Mouse (Mus musculus) hindbrain, postnatal 0 days (tissue): ENCODE measurements at regions not wholly inside any gene's neighbourhood (a gene's known extent, or its start where the extent isn't known, plus 50 kb on each side); places are given as distances from the start of the nearest gene placed in this dataset.
A peak's percentile ranks its signal among the peaks of the same experiment; 100 is the strongest.

Source experiments
- ATAC-seq: fragments of 200-750 bp; cut with Nextera tagmentation; 2 replicates; pipeline ENCODE4 v1.8.0; 2017; ENCODE audit warnings: mild to moderate bottlenecking, moderate TSS enrichment, moderate library complexity
- DNase-seq: peaks from one replicate; pipeline ENCODE4 v3.0.0-alpha.2; 2015; ENCODE audit warnings: low spot score
- H3K27ac ChIP-seq: fragments of 300-500 bp; sonication (generic); 2 replicates; pipeline ENCODE4 v1.5.1; 2014; ENCODE audit warnings: mild to moderate bottlenecking
- H3K27me3 ChIP-seq: fragments of 300-500 bp; sonication (generic); 2 replicates; pipeline ENCODE4 v1.6.1; 2014; ENCODE audit warnings: low read length, mixed read lengths; ENCODE audit not compliant: insufficient read depth
- H3K36me3 ChIP-seq: fragments of 300-500 bp; sonication (generic); 2 replicates; pipeline ENCODE4 v1.6.1; 2014; ENCODE audit warnings: low read length, mixed read lengths; ENCODE audit not compliant: insufficient read depth
- H3K4me1 ChIP-seq: fragments of 300-500 bp; sonication (generic); 2 replicates; pipeline ENCODE4 v1.6.1; 2014; ENCODE audit warnings: antibody characterized with exemption, low read length, mixed read lengths; ENCODE audit not compliant: insufficient read depth
- H3K4me2 ChIP-seq: fragments of 300-500 bp; sonication (generic); 2 replicates; pipeline ENCODE4 v1.6.1; 2014; ENCODE audit warnings: low read depth, mild to moderate bottlenecking, low read length, moderate library complexity, mixed read lengths
- H3K4me3 ChIP-seq: fragments of 300-500 bp; sonication (generic); 2 replicates; pipeline ENCODE4 v1.5.1; 2014; ENCODE audit warnings: low read length
- H3K9ac ChIP-seq: fragments of 300-500 bp; sonication (generic); replicated peaks from 2 replicates; pipeline ENCODE4 v1.6.1; 2014; ENCODE audit warnings: mild to moderate bottlenecking, low read length, moderate library complexity, mixed read lengths
- H3K9me3 ChIP-seq: fragments of 300-500 bp; sonication (generic); 2 replicates; pipeline ENCODE4 v1.6.1; 2016; ENCODE audit warnings: low read length, mixed read lengths
- CTCF ChIP-seq: IDR thresholded peaks from 2 replicates; pipeline ENCODE4 v1.5.1; 2016; ENCODE audit warnings: antibody characterized with exemption, control low read depth, low read depth
- WGBS: fragments of 180-500 bp; shearing (Covaris S2); extraction: QIAGEN DNeasy Blood & Tissue Kit; methylation state at CpG from one replicate; pipeline ENCODE4 v1.1.7; 2014; 5-methylcytosine and 5-hydroxymethylcytosine counted together

DNA sequence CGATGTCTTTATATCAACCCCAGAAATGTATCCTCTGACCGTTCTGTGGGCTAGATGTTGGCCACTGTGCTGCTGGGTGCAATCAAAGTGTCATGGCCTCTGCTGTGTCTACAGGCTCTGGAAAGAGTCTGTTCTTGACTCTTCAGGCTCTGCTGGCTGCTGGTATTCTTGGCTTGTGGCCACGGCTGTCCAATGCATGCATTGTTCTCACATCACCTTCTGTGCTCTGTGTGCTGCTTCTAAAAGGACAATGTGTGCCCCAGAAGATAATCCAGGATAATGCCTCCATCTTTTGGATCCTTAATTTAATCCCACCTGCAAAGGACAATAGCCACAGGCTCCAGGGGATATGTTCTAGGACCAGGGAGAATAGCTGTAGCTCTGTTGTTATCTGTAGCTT, 77.5 kb upstream of the Dapl1 start:
- WGBS: 44% methylated on average over 3 of the region's 3 CpGs
- no peaks in the 10 kb centered on the region for H3K27me3 ChIP-seq
- ATAC-seq (peak; percentile 10; the same call in 1 of the 2 replicates), DNase-seq (peak; percentile 41)
- H3K27ac ChIP-seq: peak overlapping the region; percentile 74
- H3K9ac ChIP-seq: no peak overlapping the region
- H3K9me3 ChIP-seq: no peaks in the 10 kb centered on the region
- H3K4me2 ChIP-seq: no peak overlapping the region
- H3K4me3 ChIP-seq: no peak overlapping the region
- no peaks in the 10 kb centered on the region for H3K36me3 ChIP-seq
- no peak for TF ChIP-seq CTCF
- peaks cover 4% of the 10 kb centered on the region; the same call in 1 of the 2 replicates for H3K4me1 ChIP-seq

DNA sequence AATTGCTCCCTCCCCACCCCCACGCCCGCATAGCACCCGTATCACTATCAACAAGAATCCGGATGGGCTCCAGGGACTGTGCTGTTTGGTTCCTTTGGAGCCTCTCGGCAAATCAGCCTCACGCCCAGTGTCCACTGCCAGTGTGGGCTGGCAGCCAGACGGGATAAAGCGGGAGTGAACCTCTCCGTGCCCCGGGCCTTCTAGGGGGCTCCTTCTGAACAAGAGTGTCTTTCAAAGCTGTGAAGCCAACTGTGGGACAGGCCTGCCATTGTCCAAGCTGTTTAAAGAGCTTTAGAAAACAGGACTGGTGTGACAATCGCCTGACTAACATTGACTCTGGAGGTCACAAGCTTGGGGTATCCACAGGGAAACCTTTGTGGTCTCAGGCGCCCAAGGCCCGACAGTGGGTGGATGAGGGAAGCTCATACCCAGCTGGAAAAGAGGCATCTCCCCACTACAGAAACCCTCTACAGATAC, 76.9 kb upstream of the Dapl1 start:
- no peaks in the 10 kb centered on the region for H3K9me3 ChIP-seq
- H3K27ac ChIP-seq: peak overlapping the region; percentile 74
- peak; percentile 95 for ATAC-seq
- H3K27me3 ChIP-seq: no peaks in the 10 kb centered on the region
- H3K4me2 ChIP-seq: no peak overlapping the region
- no peak for TF ChIP-seq CTCF
- DNase-seq: peak; percentile 87
- no peak overlapping the region for H3K4me3 ChIP-seq
- peaks cover 4% of the 10 kb centered on the region; the same call in 1 of the 2 replicates for H3K4me1 ChIP-seq
- no peaks in the 10 kb centered on the region for H3K36me3 ChIP-seq
- 33% methylated on average over 13 of the region's 13 CpGs for WGBS
- no peak overlapping the region for H3K9ac ChIP-seq

DNA sequence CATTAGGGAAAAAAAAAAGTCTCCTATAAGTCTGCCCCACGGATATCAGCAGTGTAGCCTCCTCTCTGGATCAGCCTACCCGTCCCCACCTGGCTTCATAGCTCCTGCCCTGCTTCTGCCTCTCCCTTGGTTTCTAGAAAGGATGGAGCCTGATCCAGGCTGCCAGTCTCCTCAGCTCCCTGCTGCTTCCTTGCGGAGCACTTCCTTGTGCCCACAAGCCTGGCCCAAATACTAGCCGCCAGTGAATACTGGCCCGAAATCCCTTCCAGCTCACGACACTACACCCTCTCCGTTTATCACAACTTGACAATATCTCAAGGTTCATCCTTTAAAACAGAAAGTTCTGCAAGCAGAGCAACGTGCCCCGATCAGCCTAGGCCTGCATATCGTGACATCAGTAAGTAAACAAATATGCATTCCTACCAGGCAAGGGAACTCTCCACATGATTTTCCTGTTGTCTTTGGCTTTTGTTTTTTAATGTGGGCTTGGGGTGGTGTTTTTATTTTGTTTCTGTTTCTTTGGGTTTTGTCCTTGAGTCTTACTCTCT, 76.3 kb upstream of the Dapl1 start:
- no peak overlapping the region for H3K4me2 ChIP-seq
- TF ChIP-seq CTCF: no peak
- DNase-seq (no peak), ATAC-seq (no peak)
- peaks cover 4% of the 10 kb centered on the region; the same call in 1 of the 2 replicates for H3K4me1 ChIP-seq
- H3K36me3 ChIP-seq: no peaks in the 10 kb centered on the region
- no peak overlapping the region for H3K4me3 ChIP-seq
- WGBS: 53% methylated on average over 10 of the region's 10 CpGs
- H3K9ac ChIP-seq: no peak overlapping the region
- H3K27me3 ChIP-seq: no peaks in the 10 kb centered on the region
- H3K9me3 ChIP-seq: 0 out of 2 replicates have a peak, but pooled peaks cover 2% of the 10 kb centered on the region
- peak overlapping the region; percentile 74 for H3K27ac ChIP-seq

DNA sequence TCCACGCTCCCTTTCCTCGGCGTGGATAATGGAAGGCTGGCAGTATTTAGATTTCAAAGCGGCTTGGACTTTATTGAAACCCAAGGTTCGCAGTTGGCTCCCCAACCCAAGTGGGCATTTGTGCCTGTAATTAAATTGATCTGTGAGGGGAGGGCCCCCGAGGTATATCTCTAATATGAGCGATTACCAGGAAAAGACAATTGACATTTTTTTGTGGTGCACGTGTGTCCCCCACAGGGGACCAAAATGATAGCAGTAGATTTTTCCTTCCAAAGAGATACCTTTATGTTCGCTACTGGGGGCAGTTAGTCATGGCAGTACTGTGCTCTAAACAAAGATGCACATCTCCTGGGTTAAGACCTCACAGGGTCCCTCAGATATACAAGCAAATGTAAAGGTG, 69.8 kb upstream of the Dapl1 start:
- DNase-seq (no peak), ATAC-seq (no peak)
- 0 out of 2 replicates have a peak, but pooled peaks cover 7% of the 10 kb centered on the region for H3K4me1 ChIP-seq
- no peak overlapping the region for H3K9ac ChIP-seq
- no peak for TF ChIP-seq CTCF
- 45% methylated on average over 9 of the region's 9 CpGs for WGBS
- H3K4me3 ChIP-seq: no peak overlapping the region
- 0 out of 2 replicates have a peak, but pooled peaks cover 2% of the 10 kb centered on the region for H3K9me3 ChIP-seq
- H3K36me3 ChIP-seq: no peaks in the 10 kb centered on the region
- H3K27me3 ChIP-seq: no peaks in the 10 kb centered on the region
- peak overlapping the region; percentile 30; the same call in 1 of the 2 replicates for H3K4me2 ChIP-seq
- no peak overlapping the region for H3K27ac ChIP-seq

DNA sequence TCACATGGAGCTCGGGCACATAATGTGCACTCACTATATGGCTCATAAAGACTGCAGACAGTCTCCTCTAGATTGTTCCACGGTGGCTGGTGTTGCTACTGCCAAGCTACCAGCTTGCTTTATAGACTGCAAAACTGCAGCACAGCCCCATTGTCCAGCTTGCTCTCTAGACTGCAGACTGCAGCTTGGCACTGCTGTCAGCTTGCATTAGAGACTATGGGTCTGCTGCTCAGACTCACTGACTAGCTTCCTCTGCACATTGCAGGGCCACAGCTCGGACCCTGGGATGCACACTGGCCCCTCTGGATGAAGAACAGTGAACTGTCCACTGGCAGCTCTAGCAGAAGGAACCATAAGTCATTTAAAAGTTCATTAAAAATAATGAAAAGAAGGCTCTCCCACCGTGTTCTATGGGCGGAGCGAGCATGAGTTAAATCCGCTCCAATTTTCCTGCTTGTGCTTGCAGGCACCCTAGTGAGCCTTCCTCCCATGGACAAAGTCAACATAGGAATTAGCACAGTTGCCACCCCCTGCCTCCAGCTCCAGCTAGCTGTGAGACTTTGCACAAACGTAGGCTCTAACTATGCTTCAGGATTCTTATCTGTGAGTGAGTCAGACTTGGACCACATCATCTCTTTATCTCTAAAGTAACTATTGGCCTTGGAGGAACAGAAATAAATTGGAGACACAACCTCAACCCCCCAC, 67.8 kb upstream of the Dapl1 start:
- no peak for ATAC-seq
- Histone ChIP-seq H3K9me3 (0 out of 2 replicates have a peak, but pooled peaks cover 2% of the 10 kb centered on the region), H3K27ac (peak overlapping the region; percentile 21; the same call in 1 of the 2 replicates)

DNA sequence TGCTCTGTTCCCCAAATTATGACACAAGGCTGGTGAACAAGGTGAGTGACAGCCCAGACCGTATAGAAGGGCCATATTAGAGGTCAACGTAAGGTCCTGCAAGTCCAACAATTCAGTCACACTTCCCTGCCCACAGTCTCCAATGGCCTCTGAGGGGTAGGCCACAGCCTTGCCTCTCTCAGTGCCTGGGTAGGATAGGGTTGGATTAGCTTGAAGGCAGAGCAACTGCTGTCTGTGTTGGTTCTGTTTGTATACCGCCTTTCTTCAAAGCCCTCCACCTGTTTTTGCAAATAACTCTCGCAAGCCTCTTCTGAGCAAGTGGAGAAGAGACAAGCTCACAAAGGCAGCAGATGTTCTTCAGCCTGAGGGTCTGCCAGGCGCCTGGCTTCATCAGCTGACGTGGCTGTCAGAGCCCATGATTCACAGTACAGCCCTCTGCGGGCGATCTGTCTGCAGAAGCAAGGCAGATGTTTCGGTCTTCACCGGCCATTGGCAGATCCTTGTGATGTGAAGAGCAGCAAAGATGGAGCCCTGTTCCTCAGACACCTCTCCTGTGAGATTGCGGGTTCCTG, 67.0 kb upstream of the Dapl1 start:
- Histone ChIP-seq H3K27me3 (no peaks in the 10 kb centered on the region), H3K9me3 (0 out of 2 replicates have a peak, but pooled peaks cover 2% of the 10 kb centered on the region), H3K9ac (no peak overlapping the region), H3K4me1 (0 out of 2 replicates have a peak, but pooled peaks cover 7% of the 10 kb centered on the region), H3K27ac (no peak overlapping the region; the same call in 1 of the 2 replicates), H3K4me2 (no peak overlapping the region), H3K36me3 (no peaks in the 10 kb centered on the region), H3K4me3 (no peak overlapping the region)
- WGBS: 54% methylated on average over 11 of the region's 11 CpGs
- TF ChIP-seq CTCF: no peak
- ATAC-seq: peak; percentile 55; the same call in 1 of the 2 replicates
- peak; percentile 68 for DNase-seq

More for the DNA sequence above, 67.8 kb upstream of the Dapl1 start:
- Histone ChIP-seq H3K36me3 (no peaks in the 10 kb centered on the region), H3K4me3 (no peak overlapping the region), H3K4me2 (no peak overlapping the region), H3K9ac (no peak overlapping the region), H3K27me3 (no peaks in the 10 kb centered on the region), H3K4me1 (0 out of 2 replicates have a peak, but pooled peaks cover 7% of the 10 kb centered on the region)
- WGBS: 42% methylated on average over 8 of the region's 8 CpGs
- no peak for TF ChIP-seq CTCF
- no peak for DNase-seq
